Mouse (Mus musculus) liver, embryonic 14.5 days (tissue): ENCODE data around the gene Fut2.

Experiments
- CTCF ChIP-seq: IDR thresholded peaks from 2 replicates; pipeline ENCODE4 v1.5.1; 2016; ENCODE audit warnings: antibody characterized with exemption, low read depth, control low read depth
- EP300 ChIP-seq: IDR thresholded peaks from 2 replicates; pipeline ENCODE4 v1.6.1; 2016; ENCODE audit warnings: antibody characterized with exemption, low read depth

- TF ChIP-seq CTCF (no peak), EP300 (no peak)
Measured at GRCm38 (mm10) chr7:45625481-45625880, 40.7 kb downstream of the Fut2 start.
